Mouse (Mus musculus): ENCODE measurements around the gene Fam227a. TPM values are rescaled to one million over a fixed set of nuclear protein-coding genes. Genes with fewer than 3 reads are reported as not detected.
A peak's percentile ranks its signal among the peaks of the same experiment; 100 is the strongest.

Fam227a gene
- total and polyA plus RNA-seq, 3 experiments, result 0.75 to 1.2 (median 0.84) TPM

GRCm38 (mm10) chr15:79690426-79691022 is 31.8 kb upstream of the Fam227a start, which contains the start of gene Gtpbp1:
TSS of gene Gtpbp1 (plus strand) at chr15:79690845.
- TF ChIP-seq POLR2A (IDR thresholded peaks at IDR 0.05; ENCODE audit: insufficient read depth, low read depth, low read length) (peak; percentile 73), EP300 (IDR thresholded peaks at IDR 0.05; ENCODE audit: insufficient read depth, low read depth, low read length) (no peak; the same call in 1 of the 2 replicates), CTCF (IDR thresholded peaks at IDR 0.05) (no peak)
- peak; percentile 95 to 99 for DNase-seq
- Histone ChIP-seq H3K4me1 (ENCODE audit: control insufficient read depth, insufficient read depth, low read length) (peaks cover 12% of the 10 kb centered on the region), H3K4me3 (peak within 1 kb of the TSS; percentile 97), H3K79me2 (replicated peaks; ENCODE audit: control insufficient read depth, insufficient read depth, low read length) (peaks cover 7% of the 10 kb centered on the region), H3K9ac (ENCODE audit: low read depth, low read length) (peak within 1 kb of the TSS; percentile 95), H3K36me3 (ENCODE audit: control insufficient read depth, insufficient read depth, low read length) (no peaks in the 10 kb centered on the region; the same call in 1 of the 2 replicates), H3K27me3 (ENCODE audit: control insufficient read depth, insufficient read depth, low read length) (no peaks in the 10 kb centered on the region), H3K27ac (peak within 1 kb of the TSS; percentile 87)
- WGBS, result under 1% methylated on average over 45 of the region's 45 CpGs
- intact Hi-C loops (cut with DNase I), result loop anchor here (2.0 to 5.0 kb wide), 2 partner anchors 37 to 52 kb away; partner anchors contain the start of gene Sun2

- peak overlapping the region; percentile 24 for H3K9ac ChIP-seq (ENCODE audit: low read depth, low read length)
- peaks cover 17% of the 10 kb centered on the region for H3K4me1 ChIP-seq (ENCODE audit: control insufficient read depth, insufficient read depth, low read length)
- no peaks in the 10 kb centered on the region; the same call in none of the 2 replicates for H3K36me3 ChIP-seq (ENCODE audit: control insufficient read depth, insufficient read depth, low read length)
- H3K79me2 ChIP-seq (replicated peaks; ENCODE audit: control insufficient read depth, insufficient read depth, low read length), result peaks cover 5% of the 10 kb centered on the region
- WGBS, result 12% methylated on average over 24 of the region's 24 CpGs
- TF ChIP-seq CTCF (IDR thresholded peaks at IDR 0.05) (no peak), EP300 (IDR thresholded peaks at IDR 0.05; ENCODE audit: insufficient read depth, low read depth, low read length) (0 out of 2 replicates have a peak, but pooled peaks have one; percentile 42), POLR2A (IDR thresholded peaks at IDR 0.05; ENCODE audit: insufficient read depth, low read depth, low read length) (no peak)
- peak overlapping the region; percentile 55 for H3K4me3 ChIP-seq
- peak overlapping the region; percentile 57 for H3K27ac ChIP-seq
- H3K27me3 ChIP-seq (ENCODE audit: control insufficient read depth, insufficient read depth, low read length), result no peaks in the 10 kb centered on the region
- DNase-seq, result no peak
- intact Hi-C loops (cut with DNase I), result loop anchor here (2.0 to 5.0 kb wide), 2 partner anchors 37 to 53 kb away; partner anchors contain the start of gene Sun2
These were observed 31.1 kb upstream of the Fam227a start for GRCm38 (mm10) chr15:79689662-79690425.

- TF ChIP-seq CTCF (IDR thresholded peaks at IDR 0.05) (no peak), POLR2A (IDR thresholded peaks at IDR 0.05; ENCODE audit: insufficient read depth, low read depth, low read length) (no peak), EP300 (IDR thresholded peaks at IDR 0.05; ENCODE audit: insufficient read depth, low read depth, low read length) (no peak)
- Histone ChIP-seq H3K36me3 (ENCODE audit: control insufficient read depth, insufficient read depth, low read length) (peaks cover under 1% of the 10 kb centered on the region), H3K79me2 (replicated peaks; ENCODE audit: control insufficient read depth, insufficient read depth, low read length) (peaks cover 7% of the 10 kb centered on the region), H3K9ac (ENCODE audit: low read depth, low read length) (peak overlapping the region; percentile 63), H3K27me3 (ENCODE audit: control insufficient read depth, insufficient read depth, low read length) (no peaks in the 10 kb centered on the region), H3K4me3 (peak overlapping the region; percentile 86), H3K27ac (peak overlapping the region; percentile 99), H3K4me1 (ENCODE audit: control insufficient read depth, insufficient read depth, low read length) (peaks cover 20% of the 10 kb centered on the region)
- intact Hi-C loops (cut with DNase I), result no loop called here
- DNase-seq, result no peak
- WGBS, result 4% methylated on average over 8 of the region's 8 CpGs
These were observed 29.7 kb upstream of the Fam227a start for GRCm38 (mm10) chr15:79688268-79688956.

GRCm38 (mm10) chr15:79687646-79688267 is 29.0 kb upstream of the Fam227a start, which contains the start of gene Josd1:
TSS of gene Josd1 (minus strand) at chr15:79687919.
- TF ChIP-seq EP300 (IDR thresholded peaks at IDR 0.05; ENCODE audit: insufficient read depth, low read depth, low read length) (peak; percentile 74), CTCF (IDR thresholded peaks at IDR 0.05) (no peak), POLR2A (IDR thresholded peaks at IDR 0.05; ENCODE audit: insufficient read depth, low read depth, low read length) (peak; percentile 90)
- H3K27me3 ChIP-seq (ENCODE audit: control insufficient read depth, insufficient read depth, low read length), result no peaks in the 10 kb centered on the region
- peak; percentile 98 to 99 for DNase-seq
- peaks cover 22% of the 10 kb centered on the region for H3K4me1 ChIP-seq (ENCODE audit: control insufficient read depth, insufficient read depth, low read length)
- H3K4me3 ChIP-seq, result peak within 1 kb of the TSS; percentile 86
- peak within 1 kb of the TSS; percentile 98 for H3K9ac ChIP-seq (ENCODE audit: low read depth, low read length)
- peak within 1 kb of the TSS; percentile 99 for H3K27ac ChIP-seq
- intact Hi-C loops (cut with DNase I), result loop anchor here (2.0 kb wide), 1 partner anchor 15 kb away; no protein-coding TSS in a partner anchor
- H3K79me2 ChIP-seq (replicated peaks; ENCODE audit: control insufficient read depth, insufficient read depth, low read length), result peaks cover 9% of the 10 kb centered on the region
- under 1% methylated on average over 72 of the region's 72 CpGs for WGBS
- peaks cover 3% of the 10 kb centered on the region for H3K36me3 ChIP-seq (ENCODE audit: control insufficient read depth, insufficient read depth, low read length)

- Histone ChIP-seq H3K4me1 (ENCODE audit: control insufficient read depth, insufficient read depth, low read length) (peaks cover 22% of the 10 kb centered on the region), H3K36me3 (ENCODE audit: control insufficient read depth, insufficient read depth, low read length) (peaks cover 3% of the 10 kb centered on the region), H3K4me3 (peak overlapping the region; percentile 86), H3K79me2 (replicated peaks; ENCODE audit: control insufficient read depth, insufficient read depth, low read length) (peaks cover 9% of the 10 kb centered on the region), H3K27me3 (ENCODE audit: control insufficient read depth, insufficient read depth, low read length) (no peaks in the 10 kb centered on the region), H3K9ac (ENCODE audit: low read depth, low read length) (peak overlapping the region; percentile 98), H3K27ac (peak overlapping the region; percentile 99)
- WGBS, result 1% methylated on average over 33 of the region's 33 CpGs
- intact Hi-C loops (cut with DNase I), result loop anchor here (2.0 kb wide), 1 partner anchor 14 kb away; no protein-coding TSS in a partner anchor
- no peak for DNase-seq
- no peak for TF ChIP-seq CTCF (IDR thresholded peaks at IDR 0.05)
- no peak for TF ChIP-seq POLR2A (IDR thresholded peaks at IDR 0.05; ENCODE audit: insufficient read depth, low read depth, low read length)
- TF ChIP-seq EP300 (IDR thresholded peaks at IDR 0.05; ENCODE audit: insufficient read depth, low read depth, low read length), result 0 out of 2 replicates have a peak, but pooled peaks have one; percentile 12
These were observed 28.4 kb upstream of the Fam227a start for GRCm38 (mm10) chr15:79687175-79687574.
